Mouse (Mus musculus) heart, adult 2 months (tissue): ENCODE data around the gene Bcl9l. TPM values are rescaled to one million over a fixed set of nuclear protein-coding genes. Genes with fewer than 3 reads are reported as not detected.
A peak's percentile ranks its signal among the peaks of the same experiment; 100 is the strongest.

Source experiments
- DNase-seq, 2 experiments: peaks; one replicate each; pipeline ENCODE4 v3.0.0; 2021
- H3K27ac ChIP-seq: fragments of 200-600 bp; 2 replicates; pipeline ENCODE4 v1.8.1; 2022
- H3K27me3 ChIP-seq: fragments of 200-500 bp; 2 replicates; pipeline ENCODE4 v1.6.1; 2012; ENCODE audit warnings: mild to moderate bottlenecking, low read length, inconsistent platforms, mixed read lengths; ENCODE audit not compliant: control insufficient read depth, insufficient read depth
- H3K36me3 ChIP-seq: fragments of 200-500 bp; 2 replicates; pipeline ENCODE4 v1.6.1; 2012; ENCODE audit warnings: low read length, inconsistent platforms; ENCODE audit not compliant: control insufficient read depth, insufficient read depth
- H3K4me1 ChIP-seq: fragments of 200-500 bp; 2 replicates; pipeline ENCODE4 v1.6.1; 2011; ENCODE audit warnings: low read length; ENCODE audit not compliant: control insufficient read depth, insufficient read depth
- H3K4me3 ChIP-seq: fragments of 200-600 bp; 2 replicates; pipeline ENCODE4 v1.8.1; 2022
- H3K79me2 ChIP-seq: fragments of 200-500 bp; replicated peaks from 2 replicates; pipeline ENCODE4 v1.6.1; 2012; ENCODE audit warnings: mild to moderate bottlenecking, inconsistent platforms, low read length, moderate library complexity, mixed read lengths; ENCODE audit not compliant: control insufficient read depth, insufficient read depth
- H3K9ac ChIP-seq: fragments of 200-500 bp; 2 replicates; pipeline ENCODE4 v1.6.1; 2012; ENCODE audit warnings: low read depth, mild to moderate bottlenecking, control low read depth, inconsistent platforms, low read length, mixed read lengths
- CTCF ChIP-seq: fragments of 200-600 bp; IDR thresholded peaks from 2 replicates; pipeline ENCODE4 v1.8.1; 2022; ENCODE audit warnings: antibody characterized with exemption, mild to moderate bottlenecking, moderate library complexity
- EP300 ChIP-seq: fragments of 200-500 bp; IDR thresholded peaks from 2 replicates; pipeline ENCODE4 v1.6.1; 2011; ENCODE audit warnings: low read depth, low read length, control low read depth; ENCODE audit not compliant: insufficient read depth
- POLR2A ChIP-seq: fragments of 200-500 bp; IDR thresholded peaks from 2 replicates; pipeline ENCODE4 v1.6.1; 2011; ENCODE audit warnings: mild to moderate bottlenecking, low read depth, low read length, control low read depth; ENCODE audit not compliant: insufficient read depth
- WGBS: fragments of 180-500 bp; shearing (Covaris S2); methylation state at CpG from one replicate; pipeline ENCODE4 v1.1.7; 2018; 5-methylcytosine and 5-hydroxymethylcytosine counted together
- intact Hi-C: fragments of 180-260 bp; cut with DNase I; formaldehyde crosslinking; loops from one replicate; pipeline ENCODE4 v1.15.1; 2025
- polyA plus RNA-seq: library from polyadenylated mRNA; depleted of rRNA; stranded (reverse); fragments of >200 nt; gene quantifications from 2 replicates; pipeline ENCODE4 v1.2.3, GENCODE M21; 2012
- total RNA-seq, 2 experiments: library from RNA; stranded (reverse); gene quantifications; 2 replicates each; pipeline ENCODE4 v1.2.3; 2021

The Bcl9l gene
- total and polyA plus RNA-seq, 3 experiments: 21.5 to 58.7 (median 44.5) TPM

GRCm38 (mm10) chr9:44479628-44480428 lies 2.8 kb upstream of the Bcl9l start:
- intact Hi-C loops: loop anchor here (2.0 to 10.0 kb wide), 3 partner anchors 25 to 395 kb away; partner anchors contain the start of gene Upk2
- DNase-seq: peak; percentile 92
- under 1% methylated on average over 26 of the region's 26 CpGs for WGBS
- peaks cover 2% of the 10 kb centered on the region; the same call in 1 of the 2 replicates for H3K36me3 ChIP-seq
- H3K27ac ChIP-seq: peak overlapping the region; percentile 96
- H3K27me3 ChIP-seq: no peaks in the 10 kb centered on the region
- H3K4me3 ChIP-seq: peak overlapping the region; percentile 73
- H3K9ac ChIP-seq: peak overlapping the region; percentile 85
- TF ChIP-seq EP300: peak; percentile 92
- TF ChIP-seq CTCF: no peak; the same call in 1 of the 2 replicates
- TF ChIP-seq POLR2A: peak; percentile 58; the same call in 1 of the 2 replicates
- H3K4me1 ChIP-seq: peaks cover 13% of the 10 kb centered on the region
- H3K79me2 ChIP-seq: no peaks in the 10 kb centered on the region

- peaks cover 2% of the 10 kb centered on the region; the same call in 1 of the 2 replicates for H3K36me3 ChIP-seq
- H3K4me3 ChIP-seq: peak overlapping the region; percentile 75
- no peaks in the 10 kb centered on the region for H3K79me2 ChIP-seq
- TF ChIP-seq POLR2A: no peak
- TF ChIP-seq CTCF: no peak
- TF ChIP-seq EP300: no peak
- peak overlapping the region; percentile 43 for H3K9ac ChIP-seq
- H3K27me3 ChIP-seq: no peaks in the 10 kb centered on the region
- DNase-seq: no peak
- peaks cover 21% of the 10 kb centered on the region for H3K4me1 ChIP-seq
- WGBS: 34% methylated on average over 3 of the region's 3 CpGs
- intact Hi-C loops: loop anchor here (1.0 to 10.0 kb wide), 2 partner anchors 18 to 397 kb away; no protein-coding TSS in a partner anchor
- H3K27ac ChIP-seq: peak overlapping the region; percentile 93
Measured at GRCm38 (mm10) chr9:44482112-44482511, 513 bp upstream of the Bcl9l start.

GRCm38 (mm10) chr9:44483041-44483509 lies 450 bp downstream of the Bcl9l start:
- TF ChIP-seq CTCF (no peak), POLR2A (no peak), EP300 (no peak)
- H3K4me3 ChIP-seq: peak overlapping the region; percentile 75
- no peak for DNase-seq
- WGBS: under 1% methylated on average over 35 of the region's 39 CpGs
- intact Hi-C loops: loop anchor here (10.0 kb wide), 1 partner anchor 398 kb away; no protein-coding TSS in a partner anchor
- H3K36me3 ChIP-seq: peaks cover 2% of the 10 kb centered on the region; the same call in 1 of the 2 replicates
- H3K27me3 ChIP-seq: no peaks in the 10 kb centered on the region
- peak overlapping the region; percentile 83 for H3K9ac ChIP-seq
- H3K27ac ChIP-seq: peak overlapping the region; percentile 93
- H3K4me1 ChIP-seq: peaks cover 24% of the 10 kb centered on the region
- no peaks in the 10 kb centered on the region for H3K79me2 ChIP-seq

- H3K9ac ChIP-seq: peak overlapping the region; percentile 83
- H3K4me3 ChIP-seq: peak overlapping the region; percentile 75
- DNase-seq: peak; percentile 77 to 80
- peak; percentile 31; the same call in 1 of the 2 replicates for TF ChIP-seq POLR2A
- TF ChIP-seq CTCF: no peak
- 0 out of 2 replicates have a peak, but pooled peaks have one; percentile 43 for TF ChIP-seq EP300
- WGBS: 2% methylated on average over 12 of the region's 12 CpGs
- H3K4me1 ChIP-seq: peaks cover 29% of the 10 kb centered on the region
- H3K79me2 ChIP-seq: no peaks in the 10 kb centered on the region
- intact Hi-C loops: loop anchor here (10.0 kb wide), 1 partner anchor 399 kb away; no protein-coding TSS in a partner anchor
- peaks cover 2% of the 10 kb centered on the region; the same call in 1 of the 2 replicates for H3K36me3 ChIP-seq
- no peaks in the 10 kb centered on the region for H3K27me3 ChIP-seq
- H3K27ac ChIP-seq: peak overlapping the region; percentile 93
Measured at GRCm38 (mm10) chr9:44483510-44484044, 952 bp downstream of the Bcl9l start.

- intact Hi-C loops: loop anchor here (5.0 to 10.0 kb wide), 2 partner anchors 248 to 400 kb away; no protein-coding TSS in a partner anchor
- Histone ChIP-seq H3K27me3 (no peaks in the 10 kb centered on the region), H3K4me1 (peaks cover 34% of the 10 kb centered on the region), H3K79me2 (no peaks in the 10 kb centered on the region), H3K27ac (peak overlapping the region; percentile 93), H3K4me3 (peak overlapping the region; percentile 75), H3K36me3 (peaks cover 2% of the 10 kb centered on the region; the same call in 1 of the 2 replicates), H3K9ac (peak overlapping the region; percentile 83)
- peak; percentile 27 to 47 for DNase-seq
- TF ChIP-seq EP300 (no peak), CTCF (no peak), POLR2A (no peak)
- 9% methylated on average over 7 of the region's 7 CpGs for WGBS
Measured at GRCm38 (mm10) chr9:44484311-44485104, 1.9 kb downstream of the Bcl9l start.
